Mouse (Mus musculus) midbrain, embryonic 12.5 days (tissue): ENCODE results near the gene Nox4. TPM values are rescaled to one million over a fixed set of nuclear protein-coding genes. Genes with fewer than 3 reads are reported as not detected.
A peak's percentile ranks its signal among the peaks of the same experiment; 100 is the strongest.

Source experiments
- ATAC-seq: fragments of 200-750 bp; cut with Nextera tagmentation; 2 replicates; pipeline ENCODE4 v1.8.0; 2017; ENCODE audit warnings: low read depth, moderate TSS enrichment, moderate library complexity; ENCODE audit not compliant: low FRiP score
- H3K27ac ChIP-seq: fragments of 300-500 bp; sonication (generic); replicated peaks from 2 replicates; pipeline ENCODE4 v1.5.1; 2016; ENCODE audit warnings: mild to moderate bottlenecking
- H3K27me3 ChIP-seq: fragments of 300-500 bp; sonication (generic); 2 replicates; pipeline ENCODE4 v1.6.1; 2016; ENCODE audit warnings: mild to moderate bottlenecking
- H3K36me3 ChIP-seq: fragments of 300-500 bp; sonication (generic); 2 replicates; pipeline ENCODE4 v1.6.1; 2016
- H3K4me1 ChIP-seq: fragments of 300-500 bp; sonication (generic); 2 replicates; pipeline ENCODE4 v1.6.1; 2016
- H3K4me2 ChIP-seq: fragments of 300-500 bp; sonication (generic); replicated peaks from 2 replicates; pipeline ENCODE4 v1.6.1; 2016; ENCODE audit warnings: mild to moderate bottlenecking, moderate library complexity
- H3K4me3 ChIP-seq: fragments of 300-500 bp; sonication (generic); 2 replicates; pipeline ENCODE4 v1.5.1; 2016; ENCODE audit warnings: mild to moderate bottlenecking
- H3K9ac ChIP-seq: fragments of 300-500 bp; sonication (generic); replicated peaks from 2 replicates; pipeline ENCODE4 v1.6.1; 2016; ENCODE audit warnings: mild to moderate bottlenecking, moderate library complexity
- H3K9me3 ChIP-seq: fragments of 300-500 bp; sonication (generic); 2 replicates; pipeline ENCODE4 v1.6.1; 2016; ENCODE audit warnings: mild to moderate bottlenecking
- WGBS: fragments of 180-500 bp; shearing (Covaris S2); methylation state at CpG from one replicate; pipeline ENCODE4 v1.1.7; 2016; 5-methylcytosine and 5-hydroxymethylcytosine counted together
- polyA plus RNA-seq: library from polyadenylated mRNA; unstranded; fragments of >200 nt; fragmentation: Nextera tagmentation; extraction: Ambion mirVana; gene quantifications from 2 replicates; pipeline ENCODE4 v1.2.1, GENCODE M21; 2016

Gene Nox4
- 3.6 TPM in 2 replicates for polyA plus RNA-seq

DNA sequence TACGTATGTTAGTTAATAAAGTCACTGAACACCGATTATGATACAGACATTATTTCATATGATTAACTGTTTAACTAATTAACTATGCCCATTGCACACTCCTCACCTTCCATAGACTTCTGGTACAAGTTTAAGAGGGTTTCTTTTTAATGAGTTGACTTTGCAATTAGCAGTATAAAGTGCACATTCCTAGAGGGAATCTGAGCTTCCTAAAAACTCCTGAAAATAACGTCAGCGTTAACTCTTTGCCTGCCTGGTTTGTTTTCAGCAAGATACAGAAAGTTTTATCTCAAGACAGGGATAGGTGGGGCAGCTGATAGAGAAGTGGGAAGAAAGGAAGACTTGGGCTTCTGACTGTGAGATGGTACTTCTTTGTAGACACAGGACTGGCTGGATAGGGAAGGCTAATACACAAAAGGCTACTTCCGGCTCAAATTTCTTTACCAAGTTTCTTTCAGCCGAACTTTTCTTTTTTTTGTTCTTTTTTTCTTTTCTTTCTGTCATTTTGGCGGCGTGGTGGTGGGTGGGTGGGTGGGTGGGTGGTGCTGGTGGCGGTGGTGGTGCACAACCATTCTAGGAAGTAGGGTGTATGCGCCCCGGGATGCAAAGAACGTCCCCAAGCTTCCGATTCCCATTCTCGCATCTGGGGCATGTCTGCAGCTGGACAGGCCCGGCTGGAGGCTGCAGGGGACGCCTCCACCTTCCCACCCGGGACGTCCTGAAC, at the start of gene Nox4:
Gene Nox4 (plus strand): TSS at position 241 of the 724 bp plus-strand sequence.
- Histone ChIP-seq H3K4me3 (peak within 1 kb of the TSS; percentile 69), H3K27ac (peak within 1 kb of the TSS; percentile 66; the same call in 1 of the 2 replicates), H3K4me1 (0 out of 2 replicates have a peak, but pooled peaks cover 3% of the 10 kb centered on the region), H3K27me3 (no peaks in the 10 kb centered on the region), H3K36me3 (no peaks in the 10 kb centered on the region), H3K4me2 (peak within 1 kb of the TSS; percentile 62), H3K9ac (peak within 1 kb of the TSS; percentile 85), H3K9me3 (no peaks in the 10 kb centered on the region)
- 11% methylated on average over 18 of the region's 18 CpGs for WGBS
- peak; percentile 61 for ATAC-seq

DNA sequence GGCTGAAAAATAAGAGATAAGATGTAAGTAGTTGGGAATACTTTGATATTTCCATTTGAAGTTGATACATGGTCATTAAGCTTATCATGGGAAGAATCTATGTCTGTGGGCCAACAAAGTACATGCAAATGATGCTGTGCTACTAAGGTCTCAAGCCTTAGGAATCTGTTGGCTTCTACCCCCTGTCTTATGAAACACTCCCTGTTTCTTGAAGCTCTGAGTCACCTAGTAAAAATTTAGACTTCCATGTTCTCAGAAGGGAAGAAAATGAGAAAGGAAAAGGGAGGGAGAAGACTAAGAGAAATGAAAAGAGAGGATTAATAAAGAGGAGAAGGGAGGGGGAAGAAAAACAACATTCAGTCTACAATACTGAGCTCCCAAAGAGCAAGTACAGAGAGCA, 41.1 kb upstream of the Nox4 start:
- H3K4me2 ChIP-seq, result no peak overlapping the region
- no peak overlapping the region for H3K9ac ChIP-seq
- H3K9me3 ChIP-seq, result no peaks in the 10 kb centered on the region
- no peak overlapping the region for H3K27ac ChIP-seq
- no peak overlapping the region for H3K4me3 ChIP-seq
- no peak for ATAC-seq
- H3K27me3 ChIP-seq, result no peaks in the 10 kb centered on the region
- no peaks in the 10 kb centered on the region for H3K4me1 ChIP-seq
- no peaks in the 10 kb centered on the region for H3K36me3 ChIP-seq

DNA sequence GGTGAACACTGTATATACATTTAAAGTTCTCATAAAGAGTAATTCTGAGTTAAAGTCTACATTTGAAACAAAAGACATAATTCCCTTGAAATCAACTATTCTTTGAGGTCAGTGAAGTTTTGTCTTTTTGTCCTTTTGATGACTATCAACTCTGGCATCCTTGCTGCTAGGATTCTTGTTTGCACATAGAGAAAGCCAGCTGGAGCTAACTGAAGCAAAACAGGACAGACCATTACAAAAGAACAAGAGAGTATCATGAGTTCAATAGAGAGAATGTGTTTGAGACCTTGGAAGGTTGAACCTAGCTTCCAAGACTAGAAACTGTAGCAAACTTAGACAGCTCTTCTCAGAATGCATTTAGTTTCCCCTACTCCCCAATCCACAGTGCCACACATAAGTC, 24.2 kb upstream of the Nox4 start:
- H3K9ac ChIP-seq, result no peak overlapping the region
- H3K27ac ChIP-seq, result no peak overlapping the region
- H3K27me3 ChIP-seq, result no peaks in the 10 kb centered on the region
- H3K9me3 ChIP-seq, result no peaks in the 10 kb centered on the region
- no peaks in the 10 kb centered on the region for H3K4me1 ChIP-seq
- ATAC-seq, result no peak
- H3K36me3 ChIP-seq, result no peaks in the 10 kb centered on the region
- no peak overlapping the region for H3K4me2 ChIP-seq
- H3K4me3 ChIP-seq, result no peak overlapping the region

DNA sequence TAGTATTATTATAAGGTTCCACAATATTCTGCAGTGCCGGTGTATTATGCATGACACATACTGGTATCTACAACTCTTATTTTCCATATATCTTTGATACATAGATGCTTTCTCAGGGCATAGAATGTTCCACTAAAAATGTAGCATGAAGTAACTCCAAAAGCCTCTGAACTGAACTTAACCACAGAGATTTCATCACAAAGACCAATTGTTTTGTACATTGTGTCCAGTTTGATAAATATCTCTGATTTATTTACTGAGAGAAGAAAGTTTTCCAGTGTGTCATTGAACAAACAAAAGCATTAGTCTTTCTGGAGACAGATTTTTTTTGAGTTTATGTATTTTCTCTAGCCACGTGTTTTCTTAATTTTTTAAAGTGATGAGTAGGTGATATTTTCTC, 23.1 kb upstream of the Nox4 start:
- H3K9me3 ChIP-seq, result no peaks in the 10 kb centered on the region
- no peak overlapping the region for H3K9ac ChIP-seq
- no peaks in the 10 kb centered on the region for H3K4me1 ChIP-seq
- no peak overlapping the region for H3K27ac ChIP-seq
- WGBS, result 91% methylated on average over 2 of the region's 2 CpGs
- no peak overlapping the region for H3K4me2 ChIP-seq
- H3K4me3 ChIP-seq, result no peak overlapping the region
- H3K36me3 ChIP-seq, result no peaks in the 10 kb centered on the region
- no peak for ATAC-seq
- H3K27me3 ChIP-seq, result no peaks in the 10 kb centered on the region

GRCm38 (mm10) chr7:87225617-87226016, 20.3 kb upstream of the Nox4 start:
- Histone ChIP-seq H3K9me3 (no peaks in the 10 kb centered on the region), H3K36me3 (no peaks in the 10 kb centered on the region), H3K4me2 (no peak overlapping the region), H3K4me3 (no peak overlapping the region), H3K27ac (no peak overlapping the region), H3K9ac (no peak overlapping the region), H3K4me1 (no peaks in the 10 kb centered on the region), H3K27me3 (no peaks in the 10 kb centered on the region)
- ATAC-seq, result no peak
- 53% methylated on average over 2 of the region's 2 CpGs for WGBS

DNA sequence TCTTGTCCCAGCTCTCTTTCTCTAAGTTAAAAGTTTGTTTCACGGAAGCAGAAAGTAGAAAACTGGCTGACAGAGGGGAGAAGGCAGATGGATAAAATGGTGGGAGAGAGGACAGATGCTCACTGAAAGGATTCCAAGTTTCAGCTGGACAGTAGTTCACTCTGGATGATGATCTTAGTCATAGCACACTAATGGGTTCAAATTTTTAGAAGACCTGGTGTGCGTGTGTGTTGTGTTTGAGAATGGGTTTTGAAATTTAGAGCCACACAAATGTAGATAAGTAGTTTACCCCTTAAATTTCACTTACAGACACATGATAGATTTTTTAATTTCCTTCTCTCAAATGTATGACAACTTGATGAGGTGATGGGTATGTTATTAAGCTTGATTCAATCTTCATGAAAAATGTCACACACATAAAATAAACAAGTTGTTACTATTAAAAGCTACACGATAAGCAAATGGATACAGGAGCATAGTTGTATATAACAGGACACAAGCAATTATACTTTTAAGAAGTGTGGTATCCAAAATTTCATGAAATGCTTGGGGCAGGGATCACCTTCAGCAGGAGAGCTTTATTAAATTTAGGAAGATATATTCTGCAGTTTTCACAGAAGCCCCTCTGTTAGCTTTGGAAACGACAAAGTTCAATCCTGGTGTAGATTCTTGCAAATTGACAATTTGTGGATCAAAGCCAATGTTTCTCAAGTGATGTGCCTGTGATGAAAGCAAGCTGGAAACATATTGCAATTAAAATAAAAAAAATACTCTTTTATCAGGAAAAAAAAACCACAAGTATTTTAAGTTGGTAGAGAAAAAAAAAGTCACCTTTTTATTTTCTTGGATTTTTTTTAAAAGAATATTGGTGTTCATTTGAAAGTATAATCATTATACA, 18.6 kb upstream of the Nox4 start:
- no peak overlapping the region for H3K27ac ChIP-seq
- peaks cover 4% of the 10 kb centered on the region; the same call in 1 of the 2 replicates for H3K9me3 ChIP-seq
- H3K4me1 ChIP-seq, result no peaks in the 10 kb centered on the region
- 88% methylated on average over 4 of the region's 4 CpGs for WGBS
- no peak overlapping the region for H3K4me3 ChIP-seq
- H3K9ac ChIP-seq, result no peak overlapping the region
- H3K4me2 ChIP-seq, result no peak overlapping the region
- no peaks in the 10 kb centered on the region for H3K36me3 ChIP-seq
- no peaks in the 10 kb centered on the region for H3K27me3 ChIP-seq
- no peak for ATAC-seq

- H3K27me3 ChIP-seq, result no peaks in the 10 kb centered on the region
- H3K27ac ChIP-seq, result no peak overlapping the region
- no peak overlapping the region for H3K4me3 ChIP-seq
- WGBS, result 88% methylated on average over 1 of the region's 1 CpGs
- no peak overlapping the region for H3K9ac ChIP-seq
- H3K9me3 ChIP-seq, result peaks cover 4% of the 10 kb centered on the region; the same call in 1 of the 2 replicates
- no peaks in the 10 kb centered on the region for H3K4me1 ChIP-seq
- H3K36me3 ChIP-seq, result no peaks in the 10 kb centered on the region
- no peak overlapping the region for H3K4me2 ChIP-seq
- no peak for ATAC-seq
Measured at GRCm38 (mm10) chr7:87229502-87229901, 16.4 kb upstream of the Nox4 start.

DNA sequence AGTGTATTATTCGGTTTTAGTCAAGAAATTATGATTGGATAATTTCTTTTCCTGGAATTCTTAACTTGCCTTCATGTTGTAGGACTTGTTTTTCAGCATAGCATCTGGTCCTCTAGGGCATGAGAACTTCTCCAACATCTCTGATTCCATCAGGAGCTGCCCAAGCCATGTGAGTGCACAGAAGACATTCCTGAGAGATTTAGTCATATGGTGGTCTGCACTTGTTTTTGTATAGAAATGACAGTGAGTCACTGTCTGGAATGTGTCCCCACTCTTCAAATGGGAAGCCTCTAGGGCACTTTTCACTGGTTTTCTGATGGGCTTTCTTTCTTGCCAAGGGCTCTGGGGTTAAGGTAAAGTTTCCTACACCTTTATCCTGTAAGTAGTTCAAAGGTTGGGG, 4.8 kb upstream of the Nox4 start:
- Histone ChIP-seq H3K9ac (no peak overlapping the region), H3K27ac (no peak overlapping the region), H3K4me2 (no peak overlapping the region), H3K27me3 (no peaks in the 10 kb centered on the region), H3K4me1 (no peaks in the 10 kb centered on the region), H3K9me3 (no peaks in the 10 kb centered on the region), H3K4me3 (no peak overlapping the region), H3K36me3 (no peaks in the 10 kb centered on the region)
- WGBS, result 88% methylated on average over 1 of the region's 1 CpGs
- no peak for ATAC-seq

- Histone ChIP-seq H3K4me2 (peak overlapping the region; percentile 62), H3K9me3 (no peaks in the 10 kb centered on the region), H3K36me3 (no peaks in the 10 kb centered on the region), H3K27ac (peak overlapping the region; percentile 66; the same call in 1 of the 2 replicates), H3K27me3 (no peaks in the 10 kb centered on the region), H3K9ac (peak overlapping the region; percentile 85), H3K4me3 (peak overlapping the region; percentile 69), H3K4me1 (0 out of 2 replicates have a peak, but pooled peaks cover 3% of the 10 kb centered on the region)
- ATAC-seq, result peak; percentile 97
- under 1% methylated on average over 29 of the region's 30 CpGs for WGBS
Measured at GRCm38 (mm10) chr7:87246580-87246934, 661 bp downstream of the Nox4 start.

DNA sequence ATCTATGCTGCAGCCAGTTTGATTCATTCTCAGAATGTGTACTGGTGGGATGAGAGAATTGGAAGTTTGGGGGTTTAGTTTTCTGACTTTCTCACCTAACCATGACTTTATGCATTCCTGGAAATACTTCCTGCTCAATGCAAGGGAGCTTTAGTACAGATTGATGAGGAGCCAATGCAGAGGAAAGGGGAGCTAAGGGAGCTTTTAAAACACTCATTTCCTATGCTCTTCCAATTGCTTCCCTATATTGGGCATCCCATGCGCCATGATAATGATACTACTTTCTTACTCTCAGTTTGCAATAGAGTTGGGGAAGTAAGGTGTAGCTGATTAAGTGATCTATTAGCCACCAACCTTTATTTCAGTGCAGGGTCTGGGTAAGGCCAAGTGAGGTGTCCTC, 1.0 kb downstream of the Nox4 start:
- ATAC-seq, result peak; percentile 3
- Histone ChIP-seq H3K36me3 (no peaks in the 10 kb centered on the region), H3K4me1 (0 out of 2 replicates have a peak, but pooled peaks cover 3% of the 10 kb centered on the region), H3K27me3 (no peaks in the 10 kb centered on the region), H3K9me3 (no peaks in the 10 kb centered on the region), H3K4me3 (peak overlapping the region; percentile 69), H3K9ac (peak overlapping the region; percentile 85), H3K27ac (peak overlapping the region; percentile 66; the same call in 1 of the 2 replicates), H3K4me2 (peak overlapping the region; percentile 62)
- 52% methylated on average over 1 of the region's 1 CpGs for WGBS

DNA sequence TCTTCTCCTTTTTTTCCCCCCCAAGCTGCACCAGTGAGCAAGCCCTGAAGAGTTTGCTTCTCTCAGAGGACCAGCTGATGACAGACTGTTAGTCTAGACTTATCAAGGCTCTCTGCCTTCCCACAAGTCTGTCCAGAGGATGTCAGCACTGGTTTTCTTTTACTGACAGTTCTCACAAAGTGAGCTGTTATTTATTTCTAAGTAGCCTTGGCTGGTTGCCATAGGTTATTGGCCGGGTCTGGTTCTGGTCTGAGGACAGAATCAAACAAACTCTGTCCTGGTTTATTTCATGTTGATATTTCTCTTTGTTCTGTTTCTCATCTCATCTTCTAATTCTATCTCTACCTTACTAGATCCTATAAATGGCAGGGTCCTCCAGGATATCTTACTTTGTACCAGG, 2.0 kb downstream of the Nox4 start:
- no peak for ATAC-seq
- H3K36me3 ChIP-seq, result no peaks in the 10 kb centered on the region
- no peak overlapping the region for H3K27ac ChIP-seq
- no peaks in the 10 kb centered on the region for H3K9me3 ChIP-seq
- H3K27me3 ChIP-seq, result no peaks in the 10 kb centered on the region
- 83% methylated on average over 1 of the region's 1 CpGs for WGBS
- no peak overlapping the region for H3K4me3 ChIP-seq
- no peak overlapping the region for H3K9ac ChIP-seq
- no peak overlapping the region for H3K4me2 ChIP-seq
- H3K4me1 ChIP-seq, result 0 out of 2 replicates have a peak, but pooled peaks cover 3% of the 10 kb centered on the region

GRCm38 (mm10) chr7:87252071-87252470, 6.2 kb downstream of the Nox4 start:
- Histone ChIP-seq H3K36me3 (no peaks in the 10 kb centered on the region), H3K4me1 (0 out of 2 replicates have a peak, but pooled peaks cover 2% of the 10 kb centered on the region), H3K27ac (no peak overlapping the region), H3K9me3 (no peaks in the 10 kb centered on the region), H3K4me2 (no peak overlapping the region), H3K9ac (no peak overlapping the region), H3K4me3 (no peak overlapping the region), H3K27me3 (no peaks in the 10 kb centered on the region)
- 63% methylated on average over 4 of the region's 4 CpGs for WGBS
- no peak for ATAC-seq
